Mouse (Mus musculus) midbrain, embryonic 10.5 days (tissue): ENCODE data around the gene Slc25a17. TPM values are rescaled to one million over a fixed set of nuclear protein-coding genes. Genes with fewer than 3 reads are reported as not detected.
A peak's percentile ranks its signal among the peaks of the same experiment; 100 is the strongest.

ENCODE experiments used
- DNase-seq: peaks from one replicate; pipeline ENCODE4 v3.0.0-alpha.2; 2017; ENCODE audit warnings: low spot score
- H3K27ac ChIP-seq: fragments of 300-500 bp; sonication (generic); replicated peaks from 2 replicates; pipeline ENCODE4 v1.5.1; 2016; ENCODE audit warnings: mild to moderate bottlenecking
- H3K27me3 ChIP-seq: fragments of 300-500 bp; sonication (generic); 2 replicates; pipeline ENCODE4 v1.6.1; 2016; ENCODE audit warnings: low read depth, mild to moderate bottlenecking; ENCODE audit not compliant: poor library complexity, severe bottlenecking
- H3K36me3 ChIP-seq: fragments of 300-500 bp; sonication (generic); 2 replicates; pipeline ENCODE4 v1.6.1; 2016; ENCODE audit warnings: mild to moderate bottlenecking, moderate library complexity
- H3K4me1 ChIP-seq: fragments of 300-500 bp; sonication (generic); 2 replicates; pipeline ENCODE4 v1.6.1; 2016
- H3K4me3 ChIP-seq: fragments of 300-500 bp; sonication (generic); 2 replicates; pipeline ENCODE4 v1.5.1; 2016; ENCODE audit warnings: mild to moderate bottlenecking, moderate library complexity
- H3K9me3 ChIP-seq: fragments of 300-500 bp; sonication (generic); replicated peaks from 2 replicates; pipeline ENCODE4 v1.6.1; 2016; ENCODE audit warnings: mild to moderate bottlenecking
- WGBS: fragments of 180-500 bp; shearing (Covaris S2); methylation state at CpG from one replicate; pipeline ENCODE4 v1.1.7; 2016; 5-methylcytosine and 5-hydroxymethylcytosine counted together
- polyA plus RNA-seq: library from polyadenylated mRNA; unstranded; fragments of >200 nt; fragmentation: Nextera tagmentation; extraction: Ambion mirVana; gene quantifications from 2 replicates; pipeline ENCODE4 v1.2.1, GENCODE M21; 2016

Gene Slc25a17
- polyA plus RNA-seq, 1 experiment from 2014 or later = 91.3 TPM

- no peaks in the 10 kb centered on the region for H3K9me3 ChIP-seq
- 90% methylated on average over 1 of the region's 1 CpGs for WGBS
- no peaks in the 10 kb centered on the region for H3K27me3 ChIP-seq
- no peak overlapping the region for H3K4me3 ChIP-seq
- peaks cover 100% of the 10 kb centered on the region for H3K36me3 ChIP-seq
- H3K27ac ChIP-seq = no peak overlapping the region
- no peak for DNase-seq
- H3K4me1 ChIP-seq = no peaks in the 10 kb centered on the region
These were observed 8.0 kb upstream of the Slc25a17 start for GRCm38 (mm10) chr15:81368601-81369000.

GRCm38 (mm10) chr15:81366241-81366640, 5.6 kb upstream of the Slc25a17 start:
- 94% methylated on average over 4 of the region's 4 CpGs for WGBS
- H3K9me3 ChIP-seq = no peaks in the 10 kb centered on the region
- H3K27me3 ChIP-seq = no peaks in the 10 kb centered on the region
- peaks cover 5% of the 10 kb centered on the region for H3K4me1 ChIP-seq
- DNase-seq = no peak
- no peak overlapping the region for H3K27ac ChIP-seq
- peaks cover 88% of the 10 kb centered on the region for H3K36me3 ChIP-seq
- H3K4me3 ChIP-seq = no peak overlapping the region

GRCm38 (mm10) chr15:81365246-81365645, 4.6 kb upstream of the Slc25a17 start:
- 93% methylated on average over 8 of the region's 8 CpGs for WGBS
- Histone ChIP-seq H3K27ac (no peak overlapping the region), H3K36me3 (peaks cover 78% of the 10 kb centered on the region), H3K4me1 (peaks cover 12% of the 10 kb centered on the region), H3K9me3 (no peaks in the 10 kb centered on the region), H3K27me3 (no peaks in the 10 kb centered on the region), H3K4me3 (no peak overlapping the region)
- DNase-seq = no peak

GRCm38 (mm10) chr15:81364271-81364670, 3.7 kb upstream of the Slc25a17 start:
- Histone ChIP-seq H3K27me3 (no peaks in the 10 kb centered on the region), H3K27ac (no peak overlapping the region), H3K4me1 (peaks cover 22% of the 10 kb centered on the region), H3K9me3 (no peaks in the 10 kb centered on the region), H3K4me3 (no peak overlapping the region), H3K36me3 (peaks cover 68% of the 10 kb centered on the region)
- DNase-seq = no peak
- 92% methylated on average over 1 of the region's 1 CpGs for WGBS

- Histone ChIP-seq H3K36me3 (peaks cover 52% of the 10 kb centered on the region), H3K9me3 (no peaks in the 10 kb centered on the region), H3K4me3 (no peak overlapping the region), H3K27me3 (no peaks in the 10 kb centered on the region), H3K4me1 (peaks cover 31% of the 10 kb centered on the region), H3K27ac (no peak overlapping the region)
- 89% methylated on average over 1 of the region's 1 CpGs for WGBS
- no peak for DNase-seq
These were observed 1.9 kb upstream of the Slc25a17 start for GRCm38 (mm10) chr15:81362501-81362900.

GRCm38 (mm10) chr15:81361417-81362015, 904 bp upstream of the Slc25a17 start:
- 48% methylated on average over 10 of the region's 10 CpGs for WGBS
- Histone ChIP-seq H3K4me1 (peaks cover 40% of the 10 kb centered on the region), H3K9me3 (no peaks in the 10 kb centered on the region), H3K27ac (no peak overlapping the region; the same call in 1 of the 2 replicates), H3K4me3 (0 out of 2 replicates have a peak overlapping the region, but pooled peaks have one; percentile 77), H3K27me3 (no peaks in the 10 kb centered on the region), H3K36me3 (peaks cover 44% of the 10 kb centered on the region)
- no peak for DNase-seq

- WGBS = 42% methylated on average over 6 of the region's 6 CpGs
- H3K27ac ChIP-seq = peak overlapping the region; percentile 89; the same call in 1 of the 2 replicates
- peaks cover 40% of the 10 kb centered on the region for H3K4me1 ChIP-seq
- peaks cover 39% of the 10 kb centered on the region for H3K36me3 ChIP-seq
- peak overlapping the region; percentile 77 for H3K4me3 ChIP-seq
- DNase-seq = no peak
- no peaks in the 10 kb centered on the region for H3K9me3 ChIP-seq
- H3K27me3 ChIP-seq = no peaks in the 10 kb centered on the region
These were observed 401 bp upstream of the Slc25a17 start for GRCm38 (mm10) chr15:81361022-81361404.

- DNase-seq = no peak
- no peak overlapping the region for H3K27ac ChIP-seq
- WGBS = 92% methylated on average over 5 of the region's 5 CpGs
- peak overlapping the region; percentile 77; the same call in 1 of the 2 replicates for H3K4me3 ChIP-seq
- peaks cover 23% of the 10 kb centered on the region for H3K36me3 ChIP-seq
- no peaks in the 10 kb centered on the region for H3K27me3 ChIP-seq
- H3K9me3 ChIP-seq = no peaks in the 10 kb centered on the region
- H3K4me1 ChIP-seq = peaks cover 40% of the 10 kb centered on the region
These were observed 1.2 kb downstream of the Slc25a17 start for GRCm38 (mm10) chr15:81359421-81359820.

GRCm38 (mm10) chr15:81358943-81359342, 1.7 kb downstream of the Slc25a17 start:
- H3K9me3 ChIP-seq = no peaks in the 10 kb centered on the region
- 92% methylated on average over 3 of the region's 3 CpGs for WGBS
- no peak overlapping the region for H3K4me3 ChIP-seq
- peaks cover 18% of the 10 kb centered on the region for H3K36me3 ChIP-seq
- no peaks in the 10 kb centered on the region for H3K27me3 ChIP-seq
- no peak overlapping the region for H3K27ac ChIP-seq
- DNase-seq = no peak
- H3K4me1 ChIP-seq = peaks cover 40% of the 10 kb centered on the region

GRCm38 (mm10) chr15:81356946-81357345, 3.7 kb downstream of the Slc25a17 start:
- WGBS = 45% methylated on average over 5 of the region's 5 CpGs
- Histone ChIP-seq H3K4me3 (no peak overlapping the region), H3K9me3 (no peaks in the 10 kb centered on the region), H3K27me3 (no peaks in the 10 kb centered on the region), H3K4me1 (peaks cover 40% of the 10 kb centered on the region), H3K27ac (no peak overlapping the region), H3K36me3 (0 out of 2 replicates have a peak, but pooled peaks cover 4% of the 10 kb centered on the region)
- DNase-seq = no peak

- no peak overlapping the region for H3K27ac ChIP-seq
- 61% methylated on average over 3 of the region's 3 CpGs for WGBS
- 0 out of 2 replicates have a peak, but pooled peaks cover 4% of the 10 kb centered on the region for H3K36me3 ChIP-seq
- H3K4me1 ChIP-seq = peaks cover 28% of the 10 kb centered on the region
- no peaks in the 10 kb centered on the region for H3K9me3 ChIP-seq
- H3K27me3 ChIP-seq = no peaks in the 10 kb centered on the region
- H3K4me3 ChIP-seq = no peak overlapping the region
- peak; percentile 57 for DNase-seq
These were observed 5.4 kb downstream of the Slc25a17 start for GRCm38 (mm10) chr15:81355146-81355761.

- Histone ChIP-seq H3K4me1 (peaks cover 11% of the 10 kb centered on the region), H3K9me3 (no peaks in the 10 kb centered on the region), H3K27ac (no peak overlapping the region), H3K27me3 (no peaks in the 10 kb centered on the region), H3K36me3 (0 out of 2 replicates have a peak, but pooled peaks cover 3% of the 10 kb centered on the region), H3K4me3 (no peak overlapping the region)
- DNase-seq = no peak
- WGBS = 68% methylated on average over 1 of the region's 1 CpGs
These were observed 8.0 kb downstream of the Slc25a17 start for GRCm38 (mm10) chr15:81352638-81353037.

- no peak for DNase-seq
- no peak overlapping the region for H3K27ac ChIP-seq
- H3K9me3 ChIP-seq = no peaks in the 10 kb centered on the region
- no peaks in the 10 kb centered on the region for H3K4me1 ChIP-seq
- H3K4me3 ChIP-seq = no peak overlapping the region
- WGBS = 79% methylated on average over 1 of the region's 1 CpGs
- no peaks in the 10 kb centered on the region for H3K27me3 ChIP-seq
- H3K36me3 ChIP-seq = no peaks in the 10 kb centered on the region
These were observed 10.2 kb downstream of the Slc25a17 start for GRCm38 (mm10) chr15:81350401-81350800.
